Mouse (Mus musculus) bone marrow, adult 2 months (tissue): ENCODE data around the gene Hivep3. TPM values are rescaled to one million over a fixed set of nuclear protein-coding genes. Genes with fewer than 3 reads are reported as not detected.
A peak's percentile ranks its signal among the peaks of the same experiment; 100 is the strongest.

Experiments
- H3K27ac ChIP-seq: fragments of 200-500 bp; 2 replicates; pipeline ENCODE4 v1.5.1; 2012; ENCODE audit warnings: low read depth, mild to moderate bottlenecking, control low read depth, inconsistent platforms, low read length; ENCODE audit not compliant: control insufficient read depth, poor library complexity, insufficient read depth
- H3K4me1 ChIP-seq: fragments of 200-500 bp; 2 replicates; pipeline ENCODE4 v1.6.1; 2011; ENCODE audit warnings: low read length; ENCODE audit not compliant: control insufficient read depth, insufficient read depth
- H3K4me3 ChIP-seq: fragments of 200-500 bp; replicated peaks from 2 replicates; pipeline ENCODE3; 2011; ENCODE audit warnings: mild to moderate bottlenecking, low read depth, low read length, control low read depth; ENCODE audit not compliant: control insufficient read depth
- CTCF ChIP-seq: fragments of 200-500 bp; IDR thresholded peaks from 2 replicates; pipeline ENCODE4 v1.5.1; 2011; ENCODE audit warnings: low read length, control low read depth; ENCODE audit not compliant: control insufficient read depth, insufficient read depth
- POLR2A ChIP-seq: fragments of 200-500 bp; IDR thresholded peaks from 2 replicates; pipeline ENCODE4 v1.6.1; 2011; ENCODE audit warnings: low read depth, mild to moderate bottlenecking, control low read depth, low read length, borderline replicate concordance; ENCODE audit not compliant: control insufficient read depth
- WGBS: fragments of 180-500 bp; shearing (Covaris S2); methylation state at CpG from one replicate; pipeline ENCODE4 v1.1.7; 2018; 5-methylcytosine and 5-hydroxymethylcytosine counted together
- polyA plus RNA-seq: library from polyadenylated mRNA; stranded (reverse); fragments of >200 nt; gene quantifications from 2 replicates; pipeline ENCODE4 v1.2.4, GENCODE M21; 2011; ENCODE audit warnings: low replicate concordance; ENCODE audit not compliant: missing spikeins, insufficient read depth, insufficient read length

Hivep3 gene
- polyA plus RNA-seq, 1 experiment = 7.3 TPM

- H3K4me3 ChIP-seq = no peak overlapping the region
- no peak overlapping the region for H3K27ac ChIP-seq
- WGBS = 77% methylated on average over 3 of the region's 3 CpGs
- no peaks in the 10 kb centered on the region for H3K4me1 ChIP-seq
- no peak for TF ChIP-seq CTCF
- TF ChIP-seq POLR2A = no peak
Observed at GRCm38 (mm10) chr4:119721531-119721930, 12.1 kb upstream of the Hivep3 start.

GRCm38 (mm10) chr4:119726074-119726473 is 7.5 kb upstream of the Hivep3 start:
- WGBS = 20% methylated on average over 5 of the region's 5 CpGs
- TF ChIP-seq CTCF = no peak
- no peak for TF ChIP-seq POLR2A
- H3K27ac ChIP-seq = no peak overlapping the region
- no peaks in the 10 kb centered on the region for H3K4me1 ChIP-seq
- H3K4me3 ChIP-seq = no peak overlapping the region

- 86% methylated on average over 2 of the region's 2 CpGs for WGBS
- TF ChIP-seq POLR2A (no peak), CTCF (no peak)
Observed at GRCm38 (mm10) chr4:119727871-119728270, 5.7 kb upstream of the Hivep3 start.

GRCm38 (mm10) chr4:119733942-119734341 is 358 bp downstream of the Hivep3 start:
- Histone ChIP-seq H3K4me3 (peak overlapping the region; percentile 54), H3K4me1 (peaks cover 3% of the 10 kb centered on the region; the same call in 1 of the 2 replicates), H3K27ac (no peak overlapping the region)
- 2% methylated on average over 44 of the region's 44 CpGs for WGBS
- TF ChIP-seq CTCF = no peak
- TF ChIP-seq POLR2A = no peak

More at GRCm38 (mm10) chr4:119727871-119728270, 5.7 kb upstream of the Hivep3 start:
- Histone ChIP-seq H3K4me1 (no peaks in the 10 kb centered on the region), H3K27ac (no peak overlapping the region), H3K4me3 (no peak overlapping the region)

- 46% methylated on average over 4 of the region's 4 CpGs for WGBS
- TF ChIP-seq CTCF = no peak
- no peak for TF ChIP-seq POLR2A
- Histone ChIP-seq H3K27ac (no peak overlapping the region), H3K4me1 (peaks cover 3% of the 10 kb centered on the region; the same call in 1 of the 2 replicates), H3K4me3 (peak overlapping the region; percentile 39)
Observed at GRCm38 (mm10) chr4:119734352-119734751, 768 bp downstream of the Hivep3 start.

- Histone ChIP-seq H3K4me1 (peaks cover 3% of the 10 kb centered on the region), H3K27ac (no peak overlapping the region), H3K4me3 (no peak overlapping the region)
- TF ChIP-seq POLR2A (no peak), CTCF (no peak)
- 1% methylated on average over 4 of the region's 4 CpGs for WGBS
Observed at GRCm38 (mm10) chr4:119738641-119739040, 5.1 kb downstream of the Hivep3 start.

- Histone ChIP-seq H3K27ac (no peak overlapping the region), H3K4me3 (no peak overlapping the region), H3K4me1 (peaks cover 3% of the 10 kb centered on the region)
- TF ChIP-seq CTCF (no peak), POLR2A (no peak)
- WGBS = 32% methylated on average over 9 of the region's 9 CpGs
Observed at GRCm38 (mm10) chr4:119739301-119740062, 5.9 kb downstream of the Hivep3 start.

- Histone ChIP-seq H3K27ac (no peak overlapping the region), H3K4me1 (no peaks in the 10 kb centered on the region), H3K4me3 (no peak overlapping the region)
- 76% methylated on average over 2 of the region's 2 CpGs for WGBS
- no peak for TF ChIP-seq POLR2A
- TF ChIP-seq CTCF = no peak
Observed at GRCm38 (mm10) chr4:119748341-119748740, 14.8 kb downstream of the Hivep3 start.
